Mouse (Mus musculus): ENCODE measurements at regions not wholly inside any gene's neighbourhood (a gene's known extent, or its start where the extent isn't known, plus 50 kb on each side); places are given as distances from the start of the nearest gene placed in this dataset.

GRCm38 (mm10) chr4:24154418-24154817 is 341.8 kb upstream of the Mms22l start:
- DNase-seq: peak; percentile 26 to 45

DNA sequence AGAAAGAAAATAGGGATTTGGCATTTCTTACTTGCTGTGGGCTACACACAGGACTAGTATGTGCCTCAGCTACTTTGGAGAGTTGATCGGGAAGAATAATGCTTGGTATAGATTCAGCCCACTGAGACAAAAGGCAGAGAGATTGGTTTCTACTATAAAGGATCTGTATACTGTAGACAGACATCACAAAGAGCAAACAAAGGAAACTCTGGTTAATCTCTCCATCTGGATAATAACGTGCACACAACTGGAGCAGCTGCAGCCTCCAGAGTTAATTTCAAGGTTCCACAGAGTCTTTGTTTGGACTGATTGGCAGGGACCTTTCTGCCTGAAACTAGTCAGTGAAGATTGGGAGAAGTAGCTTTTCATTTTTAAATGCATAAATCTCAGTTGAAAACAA is 322.5 kb upstream of the Mms22l start:
- DNase-seq: no peak

DNA sequence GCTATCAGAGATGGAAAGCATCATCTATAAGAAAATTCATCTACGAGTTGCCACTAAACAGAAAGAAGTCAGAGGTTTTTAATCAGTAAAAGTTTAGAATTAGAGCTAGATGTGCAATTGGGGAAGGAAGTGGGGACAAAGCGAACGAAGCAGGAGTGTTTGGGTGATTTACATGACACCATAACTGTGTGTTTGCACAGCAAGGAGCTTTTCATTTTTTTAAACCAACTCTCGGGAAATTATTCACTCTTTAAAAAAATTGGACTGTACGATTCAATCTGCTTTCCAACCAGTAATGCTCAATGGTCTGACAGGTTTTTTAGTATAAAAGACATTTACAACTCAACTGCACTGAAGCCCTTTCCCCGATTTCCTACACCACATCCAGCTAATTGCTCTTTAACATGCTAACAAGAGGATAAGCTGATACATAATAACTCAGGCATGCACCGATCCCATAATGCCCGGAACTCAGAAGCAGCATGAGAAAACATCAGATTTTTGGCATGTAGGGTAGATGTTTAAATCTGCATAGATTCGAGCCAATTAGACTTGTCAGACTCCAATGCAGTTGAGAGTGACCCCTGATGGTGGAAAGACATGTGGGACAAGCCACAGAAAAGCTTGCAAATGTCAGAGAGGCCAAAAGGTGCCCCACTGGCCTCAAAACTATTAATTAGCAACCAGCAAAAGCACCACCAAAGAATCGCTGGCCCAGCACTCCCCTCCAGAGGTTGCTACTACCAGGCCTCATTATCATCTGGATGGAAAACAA is 282.8 kb upstream of the Mms22l start:
- DNase-seq: no peak

DNA sequence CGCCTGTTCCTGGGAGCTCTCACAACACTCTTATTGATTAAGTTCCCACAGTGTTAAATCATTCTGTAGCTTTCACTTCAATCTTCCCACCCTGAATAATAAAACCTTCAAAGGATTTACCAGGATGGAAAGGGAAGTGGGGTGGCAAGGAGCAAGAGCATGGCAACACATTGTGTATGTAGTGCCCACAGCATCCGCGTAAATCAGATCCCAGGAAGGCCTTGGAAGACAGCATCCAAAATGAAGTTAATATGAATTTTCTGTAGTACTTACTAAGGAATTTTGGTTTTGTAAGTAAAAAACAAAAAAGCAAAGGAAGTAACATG is 282.3 kb upstream of the Mms22l start:
- no peak for DNase-seq

GRCm38 (mm10) chr4:24218383-24218934 is 277.8 kb upstream of the Mms22l start:
- DNase-seq: no peak

- DNase-seq: no peak
These were observed 277.2 kb upstream of the Mms22l start for GRCm38 (mm10) chr4:24219074-24219497.

- no peak for DNase-seq
These were observed 276.7 kb upstream of the Mms22l start for GRCm38 (mm10) chr4:24219583-24219982.

GRCm38 (mm10) chr4:24245124-24245523 is 251.1 kb upstream of the Mms22l start:
- no peak for DNase-seq

DNA sequence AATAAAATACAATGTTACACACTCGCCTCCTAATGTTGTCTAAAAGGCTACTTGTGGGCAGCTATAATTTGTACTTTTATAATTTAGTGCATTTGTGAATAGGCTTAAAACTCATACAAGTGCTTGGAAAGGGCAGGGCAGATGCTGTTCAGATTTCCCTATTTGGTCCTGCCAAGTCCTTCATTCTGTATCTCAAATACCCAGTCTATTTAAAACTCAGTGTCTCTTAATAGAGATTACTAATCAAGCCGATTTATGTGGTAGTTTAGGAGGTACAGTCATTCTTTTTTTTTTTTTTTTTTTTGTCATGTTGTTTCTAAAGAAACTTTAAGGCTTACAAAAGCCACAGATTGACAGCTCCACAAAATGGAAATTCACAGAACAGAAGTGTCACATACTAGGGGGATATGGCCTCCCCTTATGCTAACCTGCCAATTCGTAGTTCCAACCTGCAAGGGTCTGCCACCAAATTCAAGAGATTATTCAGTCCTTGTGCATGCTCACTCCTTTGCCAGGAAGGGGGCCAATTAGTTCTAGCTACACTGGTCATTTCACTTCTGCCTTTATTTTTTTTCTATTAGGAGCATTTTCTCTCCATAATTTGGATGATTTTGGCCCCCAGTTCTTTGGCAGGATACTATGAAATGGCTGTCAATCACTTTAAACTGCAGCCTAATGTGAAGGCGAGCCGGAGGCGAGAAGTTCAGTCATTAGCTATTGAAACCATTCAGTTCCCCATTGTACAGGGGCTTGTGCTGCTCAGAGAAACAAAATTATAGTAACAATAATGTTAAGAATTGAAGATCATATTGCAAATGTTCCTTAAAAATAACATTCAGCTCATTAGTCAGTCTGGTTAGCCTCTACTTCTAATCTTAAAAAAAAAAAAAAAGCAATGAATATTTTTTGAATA is 247.9 kb upstream of the Mms22l start:
- DNase-seq: no peak

DNA sequence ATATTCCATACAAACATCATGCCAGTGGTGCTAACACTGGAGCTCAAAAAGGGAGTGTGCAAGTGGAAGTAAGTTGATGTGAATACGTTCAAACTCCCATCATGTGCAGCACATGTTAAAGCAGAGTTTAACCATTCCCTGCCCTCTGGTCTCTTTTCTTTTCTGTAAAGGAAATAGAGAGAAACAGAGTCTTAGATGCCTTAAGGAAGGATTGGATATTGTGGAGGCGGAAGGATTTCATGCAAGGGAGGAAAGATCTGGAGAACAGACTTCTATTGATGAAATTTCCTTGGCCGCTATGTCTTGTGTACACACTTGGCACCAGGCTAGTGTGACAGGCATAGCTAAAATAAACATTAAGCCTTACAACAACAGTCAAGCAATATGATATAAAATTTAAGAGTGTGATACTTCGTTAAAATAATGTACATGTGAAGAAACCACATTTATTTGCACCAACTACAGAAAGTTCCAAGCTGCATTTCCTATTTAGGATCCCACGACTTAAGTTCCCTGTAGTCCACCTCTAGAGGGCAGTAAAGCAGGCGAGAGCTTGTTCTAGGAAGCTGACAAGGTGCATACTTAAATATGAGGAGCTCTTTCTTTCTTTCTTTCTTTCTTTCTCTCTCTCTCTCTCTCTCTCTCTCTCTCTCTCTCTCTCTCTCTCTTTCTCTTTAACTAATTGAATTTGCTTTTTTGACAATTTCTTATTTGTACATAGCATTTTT is 246.8 kb upstream of the Mms22l start:
- peak; percentile 4 to 10 for DNase-seq

GRCm38 (mm10) chr4:24278154-24278553 is 218.1 kb upstream of the Mms22l start:
- DNase-seq: no peak
